Mouse (Mus musculus) hindbrain, embryonic 11.5 days (tissue): ENCODE measurements around the gene Ssbp2. TPM values are rescaled to one million over a fixed set of nuclear protein-coding genes. Genes with fewer than 3 reads are reported as not detected.

Experiments
- polyA plus RNA-seq: library from polyadenylated mRNA; unstranded; fragments of >200 nt; fragmentation: Nextera tagmentation; extraction: Ambion mirVana; gene quantifications from 2 replicates; pipeline ENCODE4 v1.2.1, GENCODE M21; 2014

Ssbp2 gene
- polyA plus RNA-seq, 1 experiment from 2014 or later: 152 TPM

Other genes with a start within 250 kb of the Ssbp2 start
- 16.6 and 17.3 TPM in 2 replicates for gene Atg10, start 236.3 kb upstream of the Ssbp2 start, polyA plus RNA-seq